Mouse (Mus musculus) cerebellum, postnatal 25 days (tissue): Measurements from ENCODE around the gene Prss33.

Experiments used
- DNase-seq, 2 experiments: peaks; one replicate each; pipeline ENCODE4 v3.0.0; 2021; ENCODE audit warnings: mixed read lengths in 2 of 2

Prss33 gene

DNA sequence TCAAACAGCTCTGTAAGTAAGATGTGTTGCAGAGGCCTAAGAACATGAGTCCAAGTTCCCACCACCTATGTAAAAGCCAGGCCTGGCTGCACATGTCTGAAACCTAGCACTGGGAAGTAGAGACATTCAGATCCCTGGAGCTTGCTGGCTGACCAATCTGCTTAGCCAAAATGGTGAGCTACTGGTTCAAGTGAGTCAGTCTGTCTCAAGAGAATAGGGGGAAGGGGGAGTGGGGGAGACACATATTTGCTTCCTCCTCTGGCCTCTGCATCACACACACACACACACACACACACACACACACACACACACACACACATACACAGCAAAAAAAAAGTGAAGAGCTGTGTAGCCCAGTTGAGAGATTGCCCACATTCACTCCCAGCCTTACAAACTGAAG lies 52.5 kb downstream of the Prss33 start:
- DNase-seq, result no peak
